Mouse (Mus musculus): ENCODE results near the gene Ms4a7.

DNA sequence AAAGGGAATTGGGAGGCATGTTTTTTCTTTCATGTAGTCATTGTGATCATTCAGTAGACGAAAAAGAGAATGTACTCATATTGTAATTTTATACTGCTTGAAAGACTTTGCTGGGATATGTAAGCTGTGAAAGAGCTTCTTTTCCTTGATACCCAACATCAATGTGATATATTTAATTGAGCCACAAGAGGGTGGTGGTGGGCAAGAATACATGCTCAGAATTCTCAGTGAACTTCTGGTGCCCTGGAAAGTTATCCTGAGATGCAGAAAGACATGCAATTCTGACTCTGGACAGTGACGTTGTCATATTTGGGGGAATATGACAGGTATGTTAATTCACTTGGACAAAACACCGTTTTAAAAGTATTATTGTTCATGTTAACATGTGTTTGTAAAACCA, 24.2 kb upstream of the Ms4a7 start:
- TF ChIP-seq CTCF (IDR thresholded peaks at IDR 0.05) (peak; percentile 43), EP300 (IDR thresholded peaks at IDR 0.05) (no peak)
